Comparison of ENCODE assay signal across 8 mouse cellular contexts in the genomic region with DNA sequence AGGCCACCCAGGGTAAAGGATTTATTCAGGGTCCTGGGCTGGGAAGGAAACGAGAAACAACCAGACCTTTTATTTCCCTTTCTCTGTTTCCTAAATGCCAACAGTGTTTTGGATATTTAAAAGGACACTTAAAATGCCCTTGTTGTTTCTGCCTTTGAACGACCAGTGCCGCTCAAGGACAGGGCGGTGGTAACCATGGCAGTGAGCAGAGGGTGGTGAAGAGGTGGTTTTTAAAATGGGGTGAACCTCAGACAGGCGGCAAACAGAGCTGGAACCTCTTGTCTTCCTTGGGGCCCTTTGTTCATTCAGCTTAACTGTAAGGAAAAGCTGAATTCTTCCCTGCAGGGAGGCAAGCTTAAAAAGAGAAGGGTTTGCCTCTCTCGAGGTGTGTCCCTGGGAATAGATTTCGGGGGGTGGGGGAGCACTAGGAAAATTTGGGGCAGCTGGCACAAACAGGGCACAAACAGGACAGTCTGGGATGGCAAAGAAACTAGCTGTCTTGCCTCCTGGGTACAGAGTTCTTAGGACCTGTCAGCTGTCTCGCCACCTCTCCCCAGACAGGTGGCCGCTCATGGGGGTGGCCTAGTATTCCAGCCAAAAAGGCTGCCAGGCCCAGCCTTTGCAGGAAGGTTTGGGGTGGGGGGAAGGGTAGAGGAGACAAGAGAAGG. TPM values are rescaled to one million over a fixed set of nuclear protein-coding genes. Genes with fewer than 3 reads are reported as not detected.
DNase-seq lines count a peak whose midpoint lies in the region; ATAC-seq and TF ChIP-seq lines count a peak whose summit lies in the region.

No protein-coding gene starts in this region.

- H3K27me3 ChIP-seq in liver, adult 2 months (ENCODE audit: control insufficient read depth, insufficient read depth, low read length), result no peaks in the 10 kb centered on the region
- H3K27me3 ChIP-seq in heart, postnatal 0 days (ENCODE audit: control insufficient read depth, insufficient read depth, low read length), result no peaks in the 10 kb centered on the region
- H3K27me3 ChIP-seq in lung, embryonic 15.5 days, result peaks cover 46% of the 10 kb centered on the region

- 46% methylated on average over 9 of the region's 9 CpGs for WGBS in liver, adult 2 months
- WGBS in heart, postnatal 0 days, result 40% methylated on average over 9 of the region's 9 CpGs
- 16% methylated on average over 9 of the region's 9 CpGs for WGBS in lung, embryonic 15.5 days

- ATAC-seq in heart, postnatal 0 days (ENCODE audit: insufficient read depth, low read depth), result no peak
- no peak for ATAC-seq in lung, embryonic 15.5 days (ENCODE audit: borderline replicate concordance, extremely low read depth, low FRiP score, low TSS enrichment)
- no peak for ATAC-seq in megakaryocyte-erythroid progenitor cell, adult 5-6 weeks (replicated peaks; ENCODE audit: low FRiP score, low TSS enrichment, poor library complexity, severe bottlenecking)

- H3K27ac ChIP-seq in liver, adult 2 months (replicated peaks; ENCODE audit: insufficient read depth, low read depth, low read length), result peak overlapping the region; percentile 93
- H3K27ac ChIP-seq in bone marrow macrophage, adult 2 months (ENCODE audit: insufficient read depth, low read depth, low read length), result peak overlapping the region; percentile 95
- peak overlapping the region; percentile 99 for H3K27ac ChIP-seq in heart, postnatal 0 days (ENCODE audit: low read depth)
- 0 out of 2 replicates have a peak overlapping the region, but pooled peaks have one; percentile 8 for H3K27ac ChIP-seq in lung, embryonic 15.5 days

- peak overlapping the region; percentile 40 for H3K4me3 ChIP-seq in liver, adult 2 months (ENCODE audit: insufficient read depth, low read depth, low read length)
- peak overlapping the region; percentile 55; the same call in 1 of the 2 replicates for H3K4me3 ChIP-seq in bone marrow macrophage, adult 2 months (ENCODE audit: insufficient read depth, low read length)
- H3K4me3 ChIP-seq in heart, postnatal 0 days (ENCODE audit: low read depth, low read length), result no peak overlapping the region
- H3K4me3 ChIP-seq in lung, embryonic 15.5 days, result peak overlapping the region; percentile 38; the same call in 1 of the 2 replicates

- no peak for TF ChIP-seq POLR2A in liver, adult 2 months (IDR thresholded peaks at IDR 0.05; ENCODE audit: extremely low read depth, insufficient read depth, low read length)
- TF ChIP-seq POLR2A in bone marrow macrophage, adult 2 months (IDR thresholded peaks at IDR 0.05; ENCODE audit: borderline replicate concordance, low read depth, low read length), result no peak

- H3K4me1 ChIP-seq in liver, adult 2 months (ENCODE audit: control insufficient read depth, insufficient read depth, low read length), result peaks cover 16% of the 10 kb centered on the region
- H3K4me1 ChIP-seq in bone marrow macrophage, adult 2 months (ENCODE audit: control insufficient read depth, insufficient read depth, low read length), result peaks cover 17% of the 10 kb centered on the region
- H3K4me1 ChIP-seq in heart, postnatal 0 days (ENCODE audit: control insufficient read depth, insufficient read depth), result peaks cover 31% of the 10 kb centered on the region
- peaks cover 27% of the 10 kb centered on the region for H3K4me1 ChIP-seq in lung, embryonic 15.5 days

- H3K4me2 ChIP-seq in heart, postnatal 0 days (ENCODE audit: low read depth, low read length), result peak overlapping the region; percentile 76
- peak overlapping the region; percentile 94 for H3K4me2 ChIP-seq in lung, embryonic 15.5 days

- no peaks in the 10 kb centered on the region for H3K36me3 ChIP-seq in liver, adult 2 months (ENCODE audit: control insufficient read depth, insufficient read depth, low read length)
- no peaks in the 10 kb centered on the region for H3K36me3 ChIP-seq in heart, postnatal 0 days (replicated peaks; ENCODE audit: control insufficient read depth, insufficient read depth, low read length)
- H3K36me3 ChIP-seq in lung, embryonic 15.5 days, result no peaks in the 10 kb centered on the region

- no peak for TF ChIP-seq EP300 in heart, postnatal 0 days (IDR thresholded peaks at IDR 0.05; ENCODE audit: low read depth)

- H3K79me2 ChIP-seq in liver, adult 2 months (ENCODE audit: control insufficient read depth, insufficient read depth, low read length), result no peaks in the 10 kb centered on the region

- no peak for TF ChIP-seq CTCF in liver, adult 2 months (IDR thresholded peaks at IDR 0.05; ENCODE audit: low read depth, low read length)
- no peak for TF ChIP-seq CTCF in bone marrow macrophage, adult 2 months (IDR thresholded peaks at IDR 0.05; ENCODE audit: low read depth, low read length)
- no peak for TF ChIP-seq CTCF in heart, postnatal 0 days (IDR thresholded peaks at IDR 0.05; ENCODE audit: low read depth)

- no peak for DNase-seq in liver, adult 2 months (ENCODE audit: extremely low read depth, low read depth, low spot score)
- no peak for DNase-seq in liver
- no peak for DNase-seq in heart, postnatal 0 days (ENCODE audit: low spot score)
- no peak for DNase-seq in urinary bladder, postnatal 4 days (ENCODE audit: low spot score in 2 of 2)
- DNase-seq in spleen, postnatal 36 days (ENCODE audit: low spot score in 2 of 2), result no peak

- peak overlapping the region; percentile 70 for H3K9ac ChIP-seq in liver, adult 2 months (ENCODE audit: low read depth, low read length)
- peak overlapping the region; percentile 68 for H3K9ac ChIP-seq in heart, postnatal 0 days (replicated peaks; ENCODE audit: low read depth, low read length)
- H3K9ac ChIP-seq in lung, embryonic 15.5 days, result no peak overlapping the region

- H3K9me3 ChIP-seq in heart, postnatal 0 days (replicated peaks; ENCODE audit: control insufficient read depth, low read length), result no peaks in the 10 kb centered on the region
- H3K9me3 ChIP-seq in lung, embryonic 15.5 days, result no peaks in the 10 kb centered on the region

RNA-seq across cellular contexts. Expression of gene Klf9, which starts 7.5 kb away (rescaled TPM):
- 75.0 and 81.6 TPM in 2 replicates for total RNA-seq in liver, adult 2 months (2014; rRNA removed)
- 32.4 and 32.7 TPM in 2 replicates for polyA plus RNA-seq in liver, adult 2 months (2012; rRNA removed)
- polyA plus RNA-seq in bone marrow macrophage, adult 2 months (2012; ENCODE audit: insufficient read depth, insufficient read length, missing spikeins), result 6.8 and 8.0 TPM in 2 replicates
- 35.1 and 71.5 TPM in 2 replicates for total RNA-seq in heart, postnatal 0 days (2014; rRNA removed; ENCODE audit: low replicate concordance)
- 14.4 and 16.5 TPM in 2 replicates for polyA plus RNA-seq in heart, postnatal 0 days (2015; fragmentation: Nextera tagmentation; extraction: Ambion mirVana)
- 5.6 and 6.1 TPM in 2 replicates for polyA plus RNA-seq in lung, embryonic 15.5 days (2015; fragmentation: Nextera tagmentation; extraction: Ambion mirVana)
- total RNA-seq in megakaryocyte-erythroid progenitor cell, adult 5-6 weeks (2014; fragmentation: Nextera tagmentation), result 22.9 and 24.6 TPM in 2 replicates
- total RNA-seq in megakaryocyte-erythroid progenitor cell, adult 5-6 weeks (2017), result 19.9 and 25.0 TPM in 2 replicates

Comparison
In these comparisons a context has a peak if more than half of its experiments do, and no peak if none do; other contexts are left out.
1. H3K27ac ChIP-seq: peak in every context shown above with its lines; median percentile 99 in heart, postnatal 0 days; 95 in bone marrow macrophage, adult 2 months; 93 in liver, adult 2 months; 8 in lung, embryonic 15.5 days.